Mouse (Mus musculus) thymus, adult 2 months (tissue): ENCODE measurements around the gene Casp3.

Experiments used
- CTCF ChIP-seq: fragments of 200-500 bp; IDR thresholded peaks from 2 replicates; pipeline ENCODE4 v1.5.1; 2012; ENCODE audit warnings: mild to moderate bottlenecking, control low read depth, low read length, moderate library complexity, borderline replicate concordance; ENCODE audit not compliant: control insufficient read depth, poor library complexity, insufficient read depth; ENCODE audit errors: extremely low read depth
- POLR2A ChIP-seq: fragments of 200-500 bp; IDR thresholded peaks from 2 replicates; pipeline ENCODE4 v1.6.1; 2012; ENCODE audit warnings: mild to moderate bottlenecking, low read length, control low read depth, moderate library complexity; ENCODE audit not compliant: control insufficient read depth, poor library complexity, insufficient read depth; ENCODE audit errors: extremely low read depth

GRCm38 (mm10) chr8:46595593-46595992 lies 21.5 kb upstream of the Casp3 start:
- TF ChIP-seq CTCF (no peak), POLR2A (no peak)
